Mouse (Mus musculus): ENCODE measurements around the gene Angptl1. TPM values are rescaled to one million over a fixed set of nuclear protein-coding genes. Genes with fewer than 3 reads are reported as not detected.

Angptl1 gene
- polyA plus RNA-seq (2015; fragmentation: Nextera tagmentation; extraction: Ambion mirVana), result 3.1 and 3.2 TPM in 2 replicates

- peaks cover 14% of the 10 kb centered on the region for H3K4me1 ChIP-seq
- H3K36me3 ChIP-seq, result no peaks in the 10 kb centered on the region
- ATAC-seq (ENCODE audit: borderline replicate concordance, extremely low read depth, low FRiP score, low TSS enrichment), result no peak; the same call in 1 of the 2 replicates
- H3K9me3 ChIP-seq, result no peaks in the 10 kb centered on the region
- H3K27me3 ChIP-seq, result no peaks in the 10 kb centered on the region
- peak within 1 kb of the TSS; percentile 50 for H3K4me2 ChIP-seq
- peak within 1 kb of the TSS; percentile 10; the same call in 1 of the 2 replicates for H3K4me3 ChIP-seq
- H3K27ac ChIP-seq, result no peak within 1 kb of the TSS
- 37% methylated on average over 4 of the region's 4 CpGs for WGBS
- H3K9ac ChIP-seq, result no peak within 1 kb of the TSS
These were observed at the start of gene Angptl1 for GRCm38 (mm10) chr1:156838177-156838576. Gene Angptl1 (plus strand): TSS chr1:156838562.

GRCm38 (mm10) chr1:156789844-156790490 lies 48.4 kb upstream of the Angptl1 start:
- Histone ChIP-seq H3K9me3 (no peaks in the 10 kb centered on the region), H3K9ac (no peak overlapping the region), H3K4me3 (no peak overlapping the region), H3K4me1 (peaks cover 4% of the 10 kb centered on the region; the same call in 1 of the 2 replicates), H3K4me2 (no peak overlapping the region), H3K27me3 (no peaks in the 10 kb centered on the region), H3K27ac (no peak overlapping the region), H3K36me3 (no peaks in the 10 kb centered on the region)
- ATAC-seq (ENCODE audit: borderline replicate concordance, extremely low read depth, low FRiP score, low TSS enrichment), result no peak
- 34% methylated on average over 5 of the region's 5 CpGs for WGBS

- Histone ChIP-seq H3K36me3 (no peaks in the 10 kb centered on the region), H3K9ac (no peak overlapping the region), H3K4me3 (no peak overlapping the region), H3K9me3 (no peaks in the 10 kb centered on the region), H3K4me2 (no peak overlapping the region), H3K27ac (no peak overlapping the region), H3K4me1 (no peaks in the 10 kb centered on the region), H3K27me3 (no peaks in the 10 kb centered on the region)
- ATAC-seq (ENCODE audit: borderline replicate concordance, extremely low read depth, low FRiP score, low TSS enrichment), result no peak
- 61% methylated on average over 9 of the region's 9 CpGs for WGBS
These were observed 42.1 kb upstream of the Angptl1 start for GRCm38 (mm10) chr1:156796251-156796650.

GRCm38 (mm10) chr1:156801276-156801675 lies 37.1 kb upstream of the Angptl1 start:
- Histone ChIP-seq H3K4me3 (no peak overlapping the region), H3K4me2 (no peak overlapping the region), H3K9me3 (no peaks in the 10 kb centered on the region), H3K36me3 (no peaks in the 10 kb centered on the region), H3K27me3 (no peaks in the 10 kb centered on the region), H3K4me1 (peaks cover 3% of the 10 kb centered on the region; the same call in 1 of the 2 replicates), H3K9ac (no peak overlapping the region), H3K27ac (no peak overlapping the region)
- no peak for ATAC-seq (ENCODE audit: borderline replicate concordance, extremely low read depth, low FRiP score, low TSS enrichment)
- 59% methylated on average over 6 of the region's 6 CpGs for WGBS

- no peaks in the 10 kb centered on the region for H3K36me3 ChIP-seq
- H3K9ac ChIP-seq, result no peak overlapping the region
- no peaks in the 10 kb centered on the region for H3K27me3 ChIP-seq
- H3K4me2 ChIP-seq, result no peak overlapping the region
- H3K4me3 ChIP-seq, result no peak overlapping the region
- peak overlapping the region; percentile 66 for H3K27ac ChIP-seq
- WGBS, result 67% methylated on average over 10 of the region's 10 CpGs
- no peaks in the 10 kb centered on the region for H3K9me3 ChIP-seq
- H3K4me1 ChIP-seq, result peaks cover 5% of the 10 kb centered on the region
- ATAC-seq (ENCODE audit: borderline replicate concordance, extremely low read depth, low FRiP score, low TSS enrichment), result peak; percentile 49; the same call in 1 of the 2 replicates
These were observed 30.0 kb upstream of the Angptl1 start for GRCm38 (mm10) chr1:156808332-156808731.

- no peak for ATAC-seq (ENCODE audit: borderline replicate concordance, extremely low read depth, low FRiP score, low TSS enrichment)
- Histone ChIP-seq H3K4me3 (no peak overlapping the region), H3K4me1 (peaks cover 5% of the 10 kb centered on the region; the same call in 1 of the 2 replicates), H3K27ac (no peak overlapping the region), H3K4me2 (no peak overlapping the region), H3K9me3 (no peaks in the 10 kb centered on the region), H3K36me3 (peaks cover 5% of the 10 kb centered on the region; the same call in 1 of the 2 replicates), H3K9ac (no peak overlapping the region), H3K27me3 (no peaks in the 10 kb centered on the region)
- 69% methylated on average over 7 of the region's 7 CpGs for WGBS
These were observed 26.4 kb upstream of the Angptl1 start for GRCm38 (mm10) chr1:156811928-156812327.

GRCm38 (mm10) chr1:156812716-156813115 lies 25.6 kb upstream of the Angptl1 start:
- Histone ChIP-seq H3K4me3 (no peak overlapping the region), H3K27ac (no peak overlapping the region), H3K4me1 (peaks cover 5% of the 10 kb centered on the region; the same call in 1 of the 2 replicates), H3K9me3 (no peaks in the 10 kb centered on the region), H3K4me2 (no peak overlapping the region), H3K36me3 (peaks cover 12% of the 10 kb centered on the region; the same call in 1 of the 2 replicates), H3K9ac (no peak overlapping the region), H3K27me3 (no peaks in the 10 kb centered on the region)
- ATAC-seq (ENCODE audit: borderline replicate concordance, extremely low read depth, low FRiP score, low TSS enrichment), result no peak
- 27% methylated on average over 8 of the region's 8 CpGs for WGBS

GRCm38 (mm10) chr1:156813485-156813884 lies 24.9 kb upstream of the Angptl1 start:
- Histone ChIP-seq H3K36me3 (peaks cover 18% of the 10 kb centered on the region), H3K27ac (no peak overlapping the region), H3K27me3 (no peaks in the 10 kb centered on the region), H3K4me1 (peaks cover 5% of the 10 kb centered on the region; the same call in 1 of the 2 replicates), H3K4me3 (no peak overlapping the region), H3K9ac (no peak overlapping the region), H3K9me3 (no peaks in the 10 kb centered on the region), H3K4me2 (no peak overlapping the region)
- 38% methylated on average over 6 of the region's 6 CpGs for WGBS
- ATAC-seq (ENCODE audit: borderline replicate concordance, extremely low read depth, low FRiP score, low TSS enrichment), result peak; percentile 42; the same call in 1 of the 2 replicates

GRCm38 (mm10) chr1:156819236-156819635 lies 19.1 kb upstream of the Angptl1 start:
- Histone ChIP-seq H3K9me3 (no peaks in the 10 kb centered on the region), H3K4me1 (no peaks in the 10 kb centered on the region), H3K27ac (no peak overlapping the region), H3K4me3 (no peak overlapping the region), H3K36me3 (peaks cover 27% of the 10 kb centered on the region), H3K4me2 (no peak overlapping the region), H3K27me3 (no peaks in the 10 kb centered on the region), H3K9ac (no peak overlapping the region)
- no peak for ATAC-seq (ENCODE audit: borderline replicate concordance, extremely low read depth, low FRiP score, low TSS enrichment)
- WGBS, result 97% methylated on average over 1 of the region's 1 CpGs

- Histone ChIP-seq H3K27ac (no peak overlapping the region), H3K27me3 (no peaks in the 10 kb centered on the region), H3K9ac (no peak overlapping the region), H3K36me3 (no peaks in the 10 kb centered on the region), H3K4me2 (peak overlapping the region; percentile 50), H3K4me3 (peak overlapping the region; percentile 10; the same call in 1 of the 2 replicates), H3K9me3 (no peaks in the 10 kb centered on the region), H3K4me1 (peaks cover 14% of the 10 kb centered on the region)
- WGBS, result 7% methylated on average over 6 of the region's 6 CpGs
- peak; percentile 91 for ATAC-seq (ENCODE audit: borderline replicate concordance, extremely low read depth, low FRiP score, low TSS enrichment)
These were observed 333 bp downstream of the Angptl1 start for GRCm38 (mm10) chr1:156838695-156839094.

- Histone ChIP-seq H3K9ac (no peak overlapping the region), H3K36me3 (no peaks in the 10 kb centered on the region)
These were observed 3.4 kb downstream of the Angptl1 start for GRCm38 (mm10) chr1:156841625-156842339.

GRCm38 (mm10) chr1:156847098-156847497 lies 8.7 kb downstream of the Angptl1 start:
- H3K9me3 ChIP-seq, result no peaks in the 10 kb centered on the region
- H3K36me3 ChIP-seq, result no peaks in the 10 kb centered on the region
- H3K27ac ChIP-seq, result no peak overlapping the region
- H3K4me1 ChIP-seq, result no peaks in the 10 kb centered on the region
- ATAC-seq (ENCODE audit: borderline replicate concordance, extremely low read depth, low FRiP score, low TSS enrichment), result no peak
- WGBS, result 49% methylated on average over 4 of the region's 4 CpGs
- no peak overlapping the region for H3K4me2 ChIP-seq
- H3K4me3 ChIP-seq, result no peak overlapping the region
- no peak overlapping the region for H3K9ac ChIP-seq
- no peaks in the 10 kb centered on the region for H3K27me3 ChIP-seq

More at GRCm38 (mm10) chr1:156841625-156842339, 3.4 kb downstream of the Angptl1 start:
- WGBS, result 50% methylated on average over 11 of the region's 11 CpGs
- H3K4me1 ChIP-seq, result peaks cover 14% of the 10 kb centered on the region
- no peak overlapping the region for H3K27ac ChIP-seq
- no peaks in the 10 kb centered on the region for H3K27me3 ChIP-seq
- no peak overlapping the region for H3K4me2 ChIP-seq
- no peak for ATAC-seq (ENCODE audit: borderline replicate concordance, extremely low read depth, low FRiP score, low TSS enrichment)
- H3K9me3 ChIP-seq, result no peaks in the 10 kb centered on the region
- no peak overlapping the region for H3K4me3 ChIP-seq
